Mouse (Mus musculus) forebrain, embryonic 13.5 days (tissue): Measurements from ENCODE around the gene Plch2. TPM values are rescaled to one million over a fixed set of nuclear protein-coding genes. Genes with fewer than 3 reads are reported as not detected.

Experiments used
- ATAC-seq: fragments of 200-750 bp; cut with Nextera tagmentation; 2 replicates; pipeline ENCODE4 v1.8.0; 2017
- H3K27ac ChIP-seq: fragments of 300-500 bp; sonication (generic); 2 replicates; pipeline ENCODE4 v1.5.1; 2015; ENCODE audit warnings: inconsistent platforms, mild to moderate bottlenecking, moderate library complexity
- H3K27me3 ChIP-seq: fragments of 300-500 bp; sonication (generic); 2 replicates; pipeline ENCODE4 v1.6.1; 2015; ENCODE audit warnings: mild to moderate bottlenecking, inconsistent platforms
- H3K36me3 ChIP-seq: fragments of 300-500 bp; sonication (generic); 2 replicates; pipeline ENCODE4 v1.6.1; 2015; ENCODE audit warnings: mild to moderate bottlenecking, inconsistent platforms; ENCODE audit not compliant: poor library complexity, severe bottlenecking
- H3K4me1 ChIP-seq: fragments of 300-500 bp; sonication (generic); 2 replicates; pipeline ENCODE4 v1.6.1; 2015; ENCODE audit warnings: inconsistent platforms
- H3K4me2 ChIP-seq: fragments of 300-500 bp; sonication (generic); 2 replicates; pipeline ENCODE4 v1.6.1; 2015; ENCODE audit warnings: inconsistent platforms, mild to moderate bottlenecking, moderate library complexity
- H3K4me3 ChIP-seq: fragments of 300-500 bp; sonication (generic); 2 replicates; pipeline ENCODE4 v1.5.1; 2015; ENCODE audit warnings: mild to moderate bottlenecking, inconsistent platforms
- H3K9ac ChIP-seq: fragments of 300-500 bp; sonication (generic); 2 replicates; pipeline ENCODE4 v1.6.1; 2015; ENCODE audit warnings: mild to moderate bottlenecking, inconsistent platforms
- H3K9me3 ChIP-seq: fragments of 300-500 bp; sonication (generic); replicated peaks from 2 replicates; pipeline ENCODE4 v1.6.1; 2016; ENCODE audit warnings: inconsistent platforms
- WGBS: fragments of 180-500 bp; shearing (Covaris S2); methylation state at CpG from one replicate; pipeline ENCODE4 v1.1.7; 2015; 5-methylcytosine and 5-hydroxymethylcytosine counted together
- polyA plus RNA-seq: library from polyadenylated mRNA; unstranded; fragments of >200 nt; fragmentation: Nextera tagmentation; extraction: Ambion mirVana; gene quantifications from 2 replicates; pipeline ENCODE4 v1.2.1, GENCODE M21; 2015

Plch2 gene
- polyA plus RNA-seq, 1 experiment from 2014 or later: 5.9 TPM

GRCm38 (mm10) chr4:155040696-155041095 is 15.9 kb downstream of the Plch2 start:
- Histone ChIP-seq H3K4me3 (no peak overlapping the region), H3K4me1 (peaks cover 33% of the 10 kb centered on the region), H3K36me3 (no peaks in the 10 kb centered on the region), H3K9ac (peak overlapping the region; percentile 3; the same call in 1 of the 2 replicates), H3K27ac (no peak overlapping the region), H3K27me3 (peaks cover 47% of the 10 kb centered on the region), H3K9me3 (no peaks in the 10 kb centered on the region), H3K4me2 (peak overlapping the region; percentile 12; the same call in 1 of the 2 replicates)
- no peak for ATAC-seq
- WGBS: 46% methylated on average over 6 of the region's 6 CpGs

GRCm38 (mm10) chr4:155040197-155040596 is 16.4 kb downstream of the Plch2 start:
- peaks cover 35% of the 10 kb centered on the region for H3K4me1 ChIP-seq
- no peak overlapping the region for H3K4me3 ChIP-seq
- peak overlapping the region; percentile 3; the same call in 1 of the 2 replicates for H3K9ac ChIP-seq
- WGBS: 0% methylated on average over 9 of the region's 9 CpGs
- H3K4me2 ChIP-seq: peak overlapping the region; percentile 12; the same call in 1 of the 2 replicates
- no peaks in the 10 kb centered on the region for H3K9me3 ChIP-seq
- H3K27ac ChIP-seq: no peak overlapping the region
- H3K27me3 ChIP-seq: peaks cover 48% of the 10 kb centered on the region
- 0 out of 2 replicates have a peak, but pooled peaks have one; percentile 16 for ATAC-seq
- no peaks in the 10 kb centered on the region for H3K36me3 ChIP-seq

DNA sequence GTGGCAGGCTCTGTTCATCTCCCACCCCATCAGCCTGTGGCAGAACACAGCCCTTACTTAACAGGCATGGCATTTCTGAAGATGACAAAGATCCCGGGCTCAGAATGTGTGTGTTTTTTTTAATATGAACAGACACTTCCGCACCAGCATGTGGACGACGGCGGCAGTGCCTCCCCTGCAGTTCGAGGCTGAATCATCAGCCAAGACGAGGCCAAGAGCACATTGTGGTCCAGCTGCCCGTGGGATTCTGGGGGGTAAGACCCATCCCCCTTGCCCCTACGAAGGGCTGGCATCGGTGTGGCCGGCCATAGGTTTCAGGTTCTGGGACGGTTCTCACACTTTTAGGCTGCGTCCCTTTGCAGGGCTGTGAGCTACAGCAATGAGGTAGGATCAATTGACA is 21.8 kb downstream of the Plch2 start:
- Histone ChIP-seq H3K9ac (no peak overlapping the region; the same call in 1 of the 2 replicates), H3K36me3 (no peaks in the 10 kb centered on the region), H3K27me3 (peaks cover 28% of the 10 kb centered on the region), H3K27ac (no peak overlapping the region), H3K9me3 (no peaks in the 10 kb centered on the region), H3K4me2 (no peak overlapping the region), H3K4me1 (peaks cover 40% of the 10 kb centered on the region), H3K4me3 (no peak overlapping the region)
- WGBS: 63% methylated on average over 13 of the region's 13 CpGs
- no peak for ATAC-seq

DNA sequence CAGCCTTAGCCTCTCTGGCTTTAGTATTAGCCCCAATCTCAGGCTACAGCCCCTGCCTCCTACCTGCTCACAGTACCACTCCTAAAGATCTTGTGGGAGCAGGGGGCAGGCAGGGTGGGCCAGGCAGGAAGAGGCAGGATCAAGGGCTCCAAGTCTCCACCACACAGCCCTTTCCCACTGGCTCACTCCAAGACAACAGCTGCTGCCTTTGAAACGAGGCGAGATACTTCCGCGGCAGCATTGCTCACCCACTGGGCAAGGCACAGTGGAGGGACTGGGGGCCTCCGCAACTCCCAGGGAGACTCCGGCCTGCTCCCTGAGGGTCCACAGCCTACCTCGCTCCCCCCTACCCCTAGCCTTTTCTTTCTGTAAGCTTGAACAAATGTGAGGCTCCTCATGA is 22.4 kb downstream of the Plch2 start:
- ATAC-seq: no peak
- H3K9ac ChIP-seq: no peak overlapping the region; the same call in 1 of the 2 replicates
- no peak overlapping the region for H3K4me3 ChIP-seq
- H3K4me2 ChIP-seq: no peak overlapping the region
- H3K27me3 ChIP-seq: peaks cover 31% of the 10 kb centered on the region
- peaks cover 36% of the 10 kb centered on the region for H3K4me1 ChIP-seq
- H3K27ac ChIP-seq: no peak overlapping the region
- H3K36me3 ChIP-seq: no peaks in the 10 kb centered on the region
- H3K9me3 ChIP-seq: no peaks in the 10 kb centered on the region
- 27% methylated on average over 7 of the region's 7 CpGs for WGBS

GRCm38 (mm10) chr4:155033115-155033514 is 23.5 kb downstream of the Plch2 start:
- Histone ChIP-seq H3K27ac (no peak overlapping the region), H3K27me3 (peaks cover 31% of the 10 kb centered on the region), H3K9me3 (no peaks in the 10 kb centered on the region), H3K4me2 (no peak overlapping the region), H3K9ac (0 out of 2 replicates have a peak overlapping the region, but pooled peaks have one; percentile 31), H3K36me3 (no peaks in the 10 kb centered on the region), H3K4me1 (peaks cover 42% of the 10 kb centered on the region), H3K4me3 (no peak overlapping the region)
- no peak for ATAC-seq
- 33% methylated on average over 6 of the region's 6 CpGs for WGBS

GRCm38 (mm10) chr4:155024170-155025010 is 32.2 kb downstream of the Plch2 start:
- WGBS: 68% methylated on average over 11 of the region's 11 CpGs
- H3K4me1 ChIP-seq: peaks cover 52% of the 10 kb centered on the region
- H3K9me3 ChIP-seq: no peaks in the 10 kb centered on the region
- no peak overlapping the region for H3K4me3 ChIP-seq
- peak overlapping the region; percentile 26; the same call in 1 of the 2 replicates for H3K9ac ChIP-seq
- H3K27ac ChIP-seq: peak overlapping the region; percentile 76
- no peaks in the 10 kb centered on the region; the same call in 1 of the 2 replicates for H3K27me3 ChIP-seq
- ATAC-seq: peak; percentile 56
- no peak overlapping the region; the same call in 1 of the 2 replicates for H3K4me2 ChIP-seq
- H3K36me3 ChIP-seq: no peaks in the 10 kb centered on the region

DNA sequence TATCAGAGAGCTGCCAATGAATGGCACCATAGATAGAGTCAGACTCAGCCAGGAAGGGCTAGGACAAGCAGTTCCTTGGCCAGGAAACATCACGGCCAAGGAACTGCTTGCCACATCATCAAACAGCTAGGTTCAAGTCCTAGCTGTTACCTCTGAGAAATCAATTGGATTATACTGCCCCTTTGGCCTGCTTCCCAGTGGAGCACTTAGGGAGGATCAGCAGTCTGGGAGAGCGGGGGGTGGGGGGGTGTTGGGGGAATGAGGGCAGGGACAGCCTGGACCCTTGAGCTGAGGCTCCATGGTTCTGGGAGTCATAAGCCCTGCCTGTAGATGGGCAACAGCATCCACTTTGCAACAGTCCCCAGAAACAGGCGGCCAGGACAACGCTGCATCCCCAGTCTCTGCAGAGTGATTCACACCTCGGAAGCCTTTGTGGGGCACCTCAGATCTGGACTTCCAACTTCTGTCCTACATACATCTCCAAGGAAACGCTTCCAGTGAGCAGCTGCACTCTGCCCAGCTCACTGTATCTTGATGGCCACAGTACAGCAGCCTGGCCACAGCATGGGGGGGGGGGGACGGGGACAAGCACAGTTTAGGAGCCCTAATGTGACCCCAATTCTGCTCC is 34.2 kb downstream of the Plch2 start:
- WGBS: 74% methylated on average over 7 of the region's 7 CpGs
- Histone ChIP-seq H3K4me1 (peaks cover 66% of the 10 kb centered on the region), H3K9ac (no peak overlapping the region), H3K36me3 (no peaks in the 10 kb centered on the region), H3K4me3 (no peak overlapping the region), H3K27ac (no peak overlapping the region), H3K9me3 (no peaks in the 10 kb centered on the region), H3K27me3 (no peaks in the 10 kb centered on the region; the same call in 1 of the 2 replicates), H3K4me2 (no peak overlapping the region)
- no peak for ATAC-seq

- H3K27ac ChIP-seq: no peak overlapping the region
- H3K9ac ChIP-seq: no peak overlapping the region
- H3K36me3 ChIP-seq: no peaks in the 10 kb centered on the region
- no peak overlapping the region for H3K4me3 ChIP-seq
- no peak for ATAC-seq
- H3K27me3 ChIP-seq: peaks cover 2% of the 10 kb centered on the region; the same call in 1 of the 2 replicates
- H3K9me3 ChIP-seq: no peaks in the 10 kb centered on the region
- peaks cover 69% of the 10 kb centered on the region for H3K4me1 ChIP-seq
- 39% methylated on average over 9 of the region's 9 CpGs for WGBS
- H3K4me2 ChIP-seq: no peak overlapping the region
These were observed 35.8 kb downstream of the Plch2 start for GRCm38 (mm10) chr4:155020813-155021212.

GRCm38 (mm10) chr4:155020141-155020540 is 36.4 kb downstream of the Plch2 start:
- no peaks in the 10 kb centered on the region for H3K9me3 ChIP-seq
- H3K27ac ChIP-seq: peak overlapping the region; percentile 45; the same call in 1 of the 2 replicates
- no peak overlapping the region for H3K4me3 ChIP-seq
- no peaks in the 10 kb centered on the region for H3K36me3 ChIP-seq
- ATAC-seq: no peak
- 81% methylated on average over 1 of the region's 1 CpGs for WGBS
- H3K27me3 ChIP-seq: peaks cover 2% of the 10 kb centered on the region; the same call in 1 of the 2 replicates
- peaks cover 62% of the 10 kb centered on the region for H3K4me1 ChIP-seq
- no peak overlapping the region for H3K4me2 ChIP-seq
- no peak overlapping the region for H3K9ac ChIP-seq

DNA sequence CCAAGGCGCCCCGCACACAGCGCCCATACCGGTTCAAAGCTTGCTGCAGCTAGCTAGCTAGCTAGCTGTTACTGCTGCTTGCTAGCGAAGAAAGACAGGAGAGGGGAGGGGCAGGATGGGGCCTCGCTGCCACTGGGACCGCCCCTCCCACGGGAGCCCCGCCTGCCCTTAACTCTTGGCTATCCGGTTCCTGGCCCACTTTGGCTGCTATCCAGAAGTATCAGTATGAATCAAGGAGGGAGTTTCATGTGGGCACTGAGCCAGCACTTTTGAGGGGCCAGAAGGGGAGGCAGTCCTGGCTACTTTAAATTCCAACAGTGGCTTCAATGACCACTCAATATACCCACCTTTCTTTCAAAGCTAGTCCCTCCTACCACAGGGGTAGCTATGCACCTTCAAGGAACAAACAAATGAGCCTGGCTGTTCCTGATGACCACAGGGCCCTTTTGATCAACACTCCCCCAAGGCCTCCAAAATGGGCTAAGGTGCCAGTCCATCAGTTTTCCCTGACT is 37.2 kb downstream of the Plch2 start:
- Histone ChIP-seq H3K27ac (peak overlapping the region; percentile 61), H3K4me1 (peaks cover 55% of the 10 kb centered on the region), H3K9ac (peak overlapping the region; percentile 57), H3K4me2 (peak overlapping the region; percentile 56), H3K27me3 (peaks cover 2% of the 10 kb centered on the region; the same call in 1 of the 2 replicates), H3K36me3 (no peaks in the 10 kb centered on the region), H3K9me3 (no peaks in the 10 kb centered on the region), H3K4me3 (peak overlapping the region; percentile 35)
- WGBS: 0% methylated on average over 10 of the region's 10 CpGs
- ATAC-seq: peak; percentile 50

GRCm38 (mm10) chr4:155018601-155019335 is 37.8 kb downstream of the Plch2 start:
- Histone ChIP-seq H3K9ac (peak overlapping the region; percentile 57), H3K4me3 (peak overlapping the region; percentile 35), H3K4me2 (peak overlapping the region; percentile 56), H3K27ac (peak overlapping the region; percentile 61), H3K4me1 (peaks cover 49% of the 10 kb centered on the region), H3K27me3 (peaks cover 2% of the 10 kb centered on the region; the same call in 1 of the 2 replicates), H3K36me3 (no peaks in the 10 kb centered on the region), H3K9me3 (no peaks in the 10 kb centered on the region)
- peak; percentile 41 for ATAC-seq
- WGBS: 3% methylated on average over 15 of the region's 15 CpGs
